Mouse (Mus musculus) adipocyte (in vitro differentiated cells): Measurements from ENCODE around the gene Cmah.

ENCODE experiments used
- DNase-seq: peaks from one replicate; pipeline ENCODE4 v3.0.0-alpha.2; 2016; ENCODE audit warnings: low spot score

Cmah gene

DNA sequence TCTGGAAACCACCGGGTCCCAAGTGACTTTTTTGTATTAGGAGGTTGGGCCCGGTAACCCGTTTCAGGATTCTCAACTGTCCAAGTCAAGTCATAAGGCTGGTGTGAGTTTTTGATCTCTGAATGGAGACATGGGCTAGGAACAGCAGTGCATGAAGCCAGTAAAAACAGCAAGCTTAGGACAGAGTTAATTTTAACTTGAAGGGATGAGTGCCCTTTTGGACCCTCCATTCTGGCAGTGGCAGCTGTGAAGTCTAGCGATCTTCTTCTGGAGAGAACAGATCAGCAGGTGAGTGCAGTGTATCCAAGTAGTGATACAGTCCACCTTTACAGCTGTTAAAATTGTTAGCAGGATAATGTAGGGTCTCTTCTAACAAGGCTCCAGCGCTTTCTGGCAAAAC is at the start of gene Cmah:
Gene Cmah, plus strand, starts transcription at position 204 of the 400 bp plus-strand sequence.
- no peak for DNase-seq

- DNase-seq: no peak
Observed at GRCm38 (mm10) chr13:24279407-24279761, 47.8 kb upstream of the Cmah start.

- DNase-seq: no peak
Observed at GRCm38 (mm10) chr13:24279762-24280438, 47.3 kb upstream of the Cmah start.

DNA sequence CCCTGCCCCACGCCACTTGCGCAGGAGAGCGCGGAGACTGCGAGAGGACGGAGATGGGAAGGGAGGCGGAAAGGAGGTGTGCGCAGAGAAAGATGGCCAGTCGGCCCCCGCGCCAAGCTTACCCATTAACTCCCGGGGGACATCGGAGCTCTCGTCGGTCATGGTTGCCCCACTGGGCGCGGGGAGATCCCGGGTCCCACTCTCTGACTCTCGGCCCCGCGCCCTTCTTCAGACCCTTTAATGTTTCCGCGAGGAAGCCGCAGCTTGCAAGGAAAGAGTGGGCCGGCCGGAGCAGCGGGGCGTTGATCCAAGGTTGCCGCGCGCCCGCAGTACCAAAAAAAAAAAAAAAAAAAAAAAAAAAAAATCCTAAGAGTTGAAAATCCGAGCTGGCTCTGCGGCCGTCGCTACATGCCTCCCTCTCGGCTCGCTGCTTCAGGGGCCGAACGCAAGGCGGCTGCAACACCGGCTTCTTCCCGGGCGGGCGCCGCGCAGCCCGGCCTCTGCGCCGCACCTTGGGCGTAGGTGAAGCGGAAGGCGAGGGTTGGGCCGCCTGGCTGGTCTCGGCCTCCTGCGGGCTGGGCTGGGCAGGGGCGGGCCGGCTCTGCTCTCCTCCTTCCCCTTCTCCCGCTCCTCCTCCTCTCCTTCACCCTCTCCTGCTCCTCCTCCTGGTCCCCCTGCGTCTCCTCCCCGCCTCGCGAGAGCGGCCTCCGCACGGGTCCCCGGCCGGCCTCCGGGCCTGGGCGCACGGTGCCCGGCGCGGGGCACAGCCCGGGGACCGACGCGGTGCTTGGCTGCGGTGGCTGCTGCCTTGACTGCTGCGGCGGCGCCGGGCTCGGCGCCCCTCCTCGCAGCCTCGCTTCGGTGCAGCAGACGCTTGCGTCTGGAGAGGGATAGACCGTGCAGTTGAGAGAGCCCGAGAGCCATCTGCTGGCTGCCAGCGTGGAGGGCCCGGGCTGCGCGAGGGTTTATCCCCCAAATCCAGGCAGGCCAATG is 46.5 kb upstream of the Cmah start, which contains the start of gene Carmil1:
Gene Carmil1, minus strand, starts transcription at position 357 of the 993 bp plus-strand sequence.
- peak; percentile 85 for DNase-seq

GRCm38 (mm10) chr13:24287381-24287780 is 39.8 kb upstream of the Cmah start:
- DNase-seq: peak; percentile 77

GRCm38 (mm10) chr13:24297252-24297651 is 30.0 kb upstream of the Cmah start:
- DNase-seq: peak; percentile 73

GRCm38 (mm10) chr13:24305486-24305885 is 21.7 kb upstream of the Cmah start:
- DNase-seq: no peak

DNA sequence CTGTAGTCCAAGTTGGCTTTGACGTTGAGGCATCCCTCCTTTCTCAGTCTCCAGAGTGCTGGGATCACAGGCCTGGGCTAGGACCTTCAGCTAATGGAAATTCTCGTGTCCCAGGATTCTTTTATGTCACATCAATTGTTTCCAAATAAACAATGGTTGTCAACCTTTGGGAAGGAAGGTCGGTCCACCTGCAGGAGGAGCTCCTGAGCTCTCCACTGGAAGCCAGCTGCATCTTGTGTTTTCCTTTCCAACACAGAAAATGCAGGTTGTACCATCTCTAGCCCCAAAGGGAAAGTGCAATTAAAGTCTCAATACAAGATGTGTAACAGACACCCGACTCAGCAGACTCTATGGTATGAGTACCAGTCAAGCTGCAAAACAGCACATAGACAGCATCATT is 21.0 kb upstream of the Cmah start:
- DNase-seq: no peak

DNA sequence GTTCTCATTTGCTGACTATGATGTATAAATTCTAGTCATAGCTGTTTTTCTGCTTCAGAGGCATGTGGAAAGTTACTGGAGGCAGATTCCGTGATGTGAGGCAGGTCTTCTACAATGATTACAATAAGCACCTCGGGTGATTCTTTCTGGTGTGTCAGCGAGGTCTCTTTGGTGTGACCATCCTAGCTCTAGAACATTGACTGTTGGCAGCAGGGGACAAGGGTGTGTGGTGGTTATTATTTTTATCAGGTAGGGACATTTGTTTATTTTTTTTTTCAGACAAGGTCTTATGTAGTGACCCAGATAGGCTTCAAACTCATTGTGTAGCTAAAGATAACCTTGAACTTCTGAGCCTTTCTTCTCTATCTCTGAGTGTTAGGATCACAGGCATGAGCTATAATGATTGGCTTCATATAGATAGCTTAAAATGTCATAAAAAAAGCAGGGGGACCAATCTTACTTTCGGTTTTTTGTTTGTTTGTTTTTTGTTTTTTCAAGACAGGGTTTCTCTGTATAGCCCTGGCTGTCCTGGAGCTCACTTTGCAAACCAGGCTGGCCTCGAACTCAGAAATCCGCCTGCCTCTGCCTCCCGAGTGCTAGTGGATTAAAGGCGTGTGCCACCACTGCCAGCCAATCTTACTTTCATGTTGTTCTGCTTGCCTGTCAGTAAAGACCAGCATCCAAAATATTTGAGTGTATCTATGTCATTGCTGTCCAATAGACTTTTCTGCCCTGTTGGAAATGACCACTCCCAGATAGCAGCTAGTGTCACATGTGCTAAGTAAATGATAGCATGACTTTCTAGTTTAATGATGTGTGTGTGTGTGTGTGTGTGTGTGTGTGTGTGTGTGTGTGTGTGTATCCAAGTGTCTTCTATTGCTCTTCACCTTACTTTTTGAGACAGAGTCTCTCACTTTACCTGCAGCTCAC is 15.9 kb upstream of the Cmah start:
- no peak for DNase-seq

DNA sequence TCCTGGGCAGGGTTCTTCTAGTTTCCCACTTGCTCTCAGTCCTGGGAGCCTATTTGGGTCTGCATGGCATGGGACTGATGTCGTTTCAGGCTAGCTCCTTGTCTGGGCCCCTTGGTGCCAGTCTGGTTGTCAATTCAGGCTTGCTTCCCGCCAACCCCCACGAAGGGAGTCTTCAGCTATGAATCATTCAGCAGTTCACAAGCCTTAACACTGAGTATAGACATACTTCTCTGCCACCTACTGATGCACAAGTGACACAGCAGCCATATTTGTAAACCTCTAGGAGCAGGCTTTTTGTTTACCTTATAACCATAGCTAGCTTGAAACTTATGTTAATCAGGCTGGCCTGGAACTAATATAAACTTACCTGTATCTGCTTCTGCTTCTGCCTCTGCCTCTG is 10.6 kb upstream of the Cmah start:
- DNase-seq: no peak

- peak; percentile 48 for DNase-seq
Observed at GRCm38 (mm10) chr13:24318618-24319017, 8.6 kb upstream of the Cmah start.

DNA sequence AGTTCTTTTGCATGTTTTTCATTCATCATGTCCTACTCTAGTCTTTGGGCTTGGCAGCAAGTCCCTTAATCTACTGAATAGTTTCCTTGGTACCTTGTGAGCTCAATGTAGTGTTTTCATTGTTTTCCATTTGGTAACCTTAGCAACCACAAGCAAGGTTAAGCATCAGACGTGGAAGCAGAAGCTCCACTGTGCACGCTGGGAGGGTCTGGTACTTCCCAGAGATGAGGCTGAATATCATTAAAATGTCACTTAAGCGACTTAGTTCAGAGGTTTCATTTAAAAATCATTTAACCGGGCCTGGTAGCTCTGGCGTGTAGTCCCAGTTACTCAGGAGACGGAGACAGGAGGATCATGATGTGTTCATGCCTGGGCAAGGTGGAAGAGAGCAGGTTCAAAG is 5.9 kb upstream of the Cmah start:
- DNase-seq: no peak

DNA sequence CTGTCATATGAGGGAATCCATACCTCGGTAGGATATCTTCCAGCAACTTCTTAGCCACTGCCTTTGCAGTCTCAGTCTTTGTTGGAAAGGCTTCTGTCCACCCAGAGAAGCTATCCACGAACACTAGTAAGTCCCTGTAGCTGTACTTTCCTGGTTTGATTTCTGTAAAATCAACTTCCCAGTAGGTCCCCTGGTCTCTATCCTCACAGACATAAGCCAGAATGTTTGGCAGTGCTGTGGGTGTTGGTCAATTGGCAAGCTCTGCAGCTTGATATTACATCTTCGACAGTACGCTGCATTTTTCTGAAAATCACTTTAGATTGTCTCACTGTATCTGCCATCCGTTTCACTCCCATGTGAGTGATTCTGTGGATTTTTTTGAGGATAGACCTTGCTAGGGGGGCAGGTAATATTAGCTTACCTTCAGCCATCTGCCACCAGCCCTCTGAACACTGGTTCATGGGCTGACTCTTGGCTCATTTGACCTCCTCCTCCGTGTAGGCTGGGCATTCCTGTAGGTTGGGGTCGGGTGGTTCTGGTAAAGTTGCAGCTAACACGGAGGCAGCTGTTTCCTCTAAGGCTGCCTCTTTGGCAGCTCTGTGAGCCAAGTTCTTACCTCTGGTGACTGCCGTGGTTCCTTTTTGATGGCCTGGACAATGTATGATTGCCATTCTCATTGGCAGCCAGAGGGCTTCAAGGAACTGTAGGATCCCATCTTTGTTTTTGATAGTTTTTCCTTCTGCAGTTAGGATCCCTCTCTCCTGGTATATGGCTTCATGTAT is 1.0 kb downstream of the Cmah start:
- no peak for DNase-seq

- DNase-seq: no peak
Observed at GRCm38 (mm10) chr13:24330128-24330527, 2.9 kb downstream of the Cmah start.

- DNase-seq: no peak
Observed at GRCm38 (mm10) chr13:24330836-24331523, 3.8 kb downstream of the Cmah start.

DNA sequence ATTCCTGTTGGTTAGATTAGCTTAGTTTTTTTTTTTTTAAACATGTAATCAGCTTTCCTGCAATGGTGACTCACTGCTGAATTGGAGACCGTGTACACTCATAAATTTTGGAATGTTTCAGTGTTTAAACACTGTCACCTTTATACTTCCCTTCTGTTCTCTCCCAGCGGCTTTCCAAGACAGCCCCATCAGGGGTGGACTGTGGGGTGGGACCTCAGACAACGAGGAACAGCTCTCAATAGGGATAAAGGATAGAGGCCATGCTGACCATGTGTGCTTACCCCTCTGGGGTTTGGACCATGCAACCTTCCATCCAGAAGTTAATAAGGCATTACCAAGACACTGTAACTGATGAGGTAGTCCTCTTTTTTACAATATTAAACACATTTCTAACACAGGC is 5.3 kb downstream of the Cmah start:
- DNase-seq: no peak

DNA sequence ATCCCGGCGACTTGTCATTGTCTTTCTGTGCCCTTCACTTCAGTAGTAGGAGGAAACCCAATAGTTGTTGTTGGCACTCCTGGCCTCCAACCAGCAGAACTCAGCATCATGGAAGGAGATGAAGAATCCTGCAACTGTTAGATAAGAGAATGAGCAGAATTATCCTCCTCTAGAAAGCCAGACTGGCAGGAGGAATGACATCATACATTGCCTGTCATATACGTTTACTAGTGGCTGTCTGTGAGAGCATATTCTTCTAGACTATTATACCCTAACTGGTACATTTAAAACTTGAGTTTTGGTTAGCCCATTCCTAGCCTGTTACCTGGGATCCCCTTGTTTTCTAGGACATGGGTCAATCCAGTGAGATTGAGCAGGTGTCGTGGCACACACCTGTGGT is 9.6 kb downstream of the Cmah start:
- DNase-seq: no peak

- peak; percentile 14 for DNase-seq
Observed at GRCm38 (mm10) chr13:24337874-24338273, 10.7 kb downstream of the Cmah start.

- peak; percentile 22 for DNase-seq
Observed at GRCm38 (mm10) chr13:24338343-24338861, 11.2 kb downstream of the Cmah start.

DNA sequence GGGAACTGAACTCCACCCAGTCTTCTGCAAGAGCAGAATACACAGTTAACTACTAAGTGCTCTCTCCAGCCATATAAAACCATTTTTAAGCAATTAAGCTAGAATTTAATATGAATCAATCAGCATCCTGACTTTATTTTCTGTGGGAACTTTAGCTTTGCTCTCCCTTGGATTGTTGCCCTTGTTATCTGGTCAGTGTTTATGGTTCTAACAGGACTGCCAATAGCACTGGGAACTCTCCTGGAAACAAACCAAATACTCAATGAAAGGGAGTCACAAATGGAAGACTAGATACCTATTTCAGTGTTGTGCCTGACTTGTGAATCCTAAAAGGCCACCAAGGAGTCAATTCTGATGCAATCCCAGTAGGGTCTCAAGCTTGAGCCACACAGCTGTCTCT is 12.7 kb downstream of the Cmah start:
- DNase-seq: no peak
